Mouse (Mus musculus) inflammation-experienced regulatory T-cells (primary cell): ENCODE measurements around the gene Col18a1. TPM values are rescaled to one million over a fixed set of nuclear protein-coding genes. Genes with fewer than 3 reads are reported as not detected.

Experiments
- polyA plus RNA-seq, 2 experiments: library from polyadenylated mRNA; unstranded; fragments of 100-300 nt; shearing (Covaris generic); gene quantifications; one replicate each; pipeline ENCODE4 v1.2.1; 2017

Col18a1 gene
- polyA plus RNA-seq: 1 to 10 TPM in 1 of 2 experiments, under 1 TPM in 1; 0.39 to 2.2 TPM

DNA sequence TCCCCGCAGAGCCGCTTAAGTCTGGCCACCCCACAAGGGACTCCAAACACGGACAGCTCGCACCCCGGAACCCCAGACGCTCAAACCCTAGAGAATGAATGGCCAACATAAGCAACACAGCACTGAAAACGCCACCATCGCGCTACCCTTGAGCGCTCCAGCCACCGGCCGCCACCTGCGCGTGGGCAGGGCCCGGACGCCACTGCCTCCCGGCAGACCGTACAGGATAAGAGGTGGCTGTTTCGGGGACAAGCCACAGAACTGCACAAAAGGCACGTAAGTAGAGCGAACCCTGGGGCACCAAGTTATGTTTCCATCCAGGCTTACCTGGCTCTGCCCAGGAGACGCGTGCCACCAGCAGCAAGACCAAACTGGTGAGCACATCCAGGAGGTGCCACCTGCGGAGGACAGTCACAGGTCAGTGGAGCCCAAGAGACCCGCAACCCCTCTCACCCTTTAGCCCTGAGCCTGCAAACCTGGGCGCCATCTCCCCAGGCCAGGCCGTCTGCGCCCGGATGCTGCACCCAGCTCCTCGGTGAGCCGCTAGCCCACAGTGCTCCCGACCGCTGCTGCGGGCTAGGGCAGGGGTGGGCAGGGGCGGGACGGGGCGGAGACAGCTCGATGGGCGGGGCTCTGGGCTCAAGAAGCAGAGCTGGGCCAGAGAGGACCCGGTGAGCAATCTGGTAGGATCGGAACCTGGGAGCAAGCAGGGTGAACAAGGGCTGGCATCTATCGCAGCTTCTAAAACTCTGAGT is at the start of gene Col18a1:
TSS of gene Col18a1 (minus strand) at position 586 of the 755 bp plus-strand sequence.

DNA sequence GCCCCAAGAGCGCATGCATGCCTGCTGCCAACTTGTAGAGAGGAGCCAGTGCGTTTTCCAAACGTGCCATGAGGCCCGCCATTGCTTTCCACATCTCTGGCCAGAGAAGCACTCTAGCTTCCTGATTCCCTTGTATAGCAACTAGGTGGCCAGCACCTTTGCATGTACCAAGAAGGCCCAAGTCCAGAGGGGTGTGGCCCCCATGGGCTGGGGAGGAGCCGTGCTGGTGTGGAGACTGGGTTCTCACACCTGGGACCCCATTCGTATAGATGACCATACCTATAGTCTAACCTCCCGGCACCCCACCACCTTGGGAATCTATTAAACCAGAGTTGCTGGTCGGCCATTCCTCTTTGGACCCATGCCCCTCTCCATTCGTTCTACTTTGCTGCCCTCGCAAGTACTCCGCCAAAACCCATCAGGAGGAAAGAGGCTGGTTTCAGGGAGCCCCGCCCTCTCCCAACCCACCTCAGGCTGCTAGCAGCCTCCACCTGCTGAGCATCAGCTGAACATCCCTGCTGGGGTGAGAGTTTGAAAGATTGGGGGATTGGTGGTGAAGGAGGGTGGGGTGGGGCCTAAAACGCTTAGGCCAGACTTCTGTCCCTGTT is 134.5 kb downstream of the Col18a1 start, which contains the start of gene Slc19a1:
TSS of gene Slc19a1 (plus strand) at position 474 of the 608 bp plus-strand sequence.

Other genes with a start within 250 kb of the Col18a1 start
- 10 to 100 TPM; 12.6 to 13.0 TPM for gene Pcbp3, start 204.7 kb downstream of the Col18a1 start, polyA plus RNA-seq
- gene Slc19a1, start 134.3 kb downstream of the Col18a1 start, polyA plus RNA-seq: 10 to 100 TPM; 37.3 to 41.3 TPM
- 10 to 100 TPM; 44.5 to 50.1 TPM for gene Pofut2, start 92.7 kb upstream of the Col18a1 start, polyA plus RNA-seq